8 mouse cellular contexts compared by ENCODE assay signal in the genomic region with DNA sequence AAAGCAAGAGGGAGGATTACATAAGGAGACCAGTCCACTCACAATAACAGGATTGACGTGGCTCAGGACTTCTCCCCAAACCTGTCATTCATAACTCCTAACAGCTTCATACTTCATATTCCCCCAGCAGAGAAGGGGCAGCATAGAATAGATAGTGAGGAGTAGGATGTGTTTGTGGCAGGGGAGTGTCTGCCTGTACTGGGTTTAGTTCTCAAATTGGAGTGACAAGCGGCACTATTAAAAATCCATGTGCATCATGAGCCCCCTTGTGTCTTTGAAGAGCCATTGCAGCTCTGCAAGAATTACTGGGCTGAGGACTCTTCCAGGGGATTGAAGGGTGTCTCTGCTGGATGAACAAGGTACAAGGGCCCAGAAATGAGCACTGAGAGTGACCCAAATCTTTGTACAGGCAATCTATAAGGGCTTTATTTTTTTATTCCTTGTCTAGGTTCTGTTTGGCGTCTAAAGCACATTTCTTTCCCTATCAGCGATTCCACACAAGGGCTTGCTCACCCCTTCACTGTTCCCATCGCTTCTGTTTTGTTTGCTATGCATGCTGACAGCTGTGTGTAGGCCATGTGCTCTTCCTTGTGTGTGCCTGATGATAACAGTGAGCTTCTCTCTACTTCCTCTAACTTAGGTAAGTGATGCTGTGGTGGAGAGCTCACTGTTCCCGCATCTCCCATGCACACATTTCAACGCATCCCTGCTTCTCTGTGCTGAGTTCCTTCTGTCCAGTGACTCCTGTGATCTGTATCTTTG.
A peak's percentile ranks its signal among the peaks of the same experiment; 100 is the strongest.
DNase-seq lines count a peak whose midpoint lies in the region; ATAC-seq lines count a peak whose summit lies in the region.

No protein-coding gene starts in this region.

- peak; percentile 19 for DNase-seq in left cerebral cortex, adult 11 months (ENCODE audit: low spot score)
- no peak for DNase-seq in left cerebral cortex, adult 8-10 months (ENCODE audit: low spot score in 2 of 2)
- DNase-seq in adipocyte (ENCODE audit: low spot score) = peak; percentile 29
- DNase-seq in embryo, embryonic 9.5 days (ENCODE audit: extremely low spot score) = peak; percentile 22
- DNase-seq in midbrain, embryonic 10.5 days (ENCODE audit: low spot score) = peak; percentile 29
- DNase-seq in thymus, postnatal 0 days (ENCODE audit: low spot score) = no peak
- no peak for DNase-seq in spleen, postnatal 4 days (ENCODE audit: low spot score in 2 of 2)

- 70% methylated on average over 7 of the region's 7 CpGs for WGBS in midbrain, embryonic 10.5 days
- WGBS in kidney, embryonic 15.5 days = 68% methylated on average over 7 of the region's 7 CpGs

- no peaks in the 10 kb centered on the region for H3K4me1 ChIP-seq in midbrain, embryonic 10.5 days
- H3K4me1 ChIP-seq in kidney, embryonic 15.5 days = no peaks in the 10 kb centered on the region

- no peaks in the 10 kb centered on the region for H3K9me3 ChIP-seq in midbrain, embryonic 10.5 days (replicated peaks)
- no peaks in the 10 kb centered on the region for H3K9me3 ChIP-seq in kidney, embryonic 15.5 days (replicated peaks)

- no peaks in the 10 kb centered on the region for H3K36me3 ChIP-seq in midbrain, embryonic 10.5 days
- no peaks in the 10 kb centered on the region for H3K36me3 ChIP-seq in kidney, embryonic 15.5 days

- ATAC-seq in kidney, embryonic 15.5 days (replicated peaks; ENCODE audit: low FRiP score) = no peak

- H3K27ac ChIP-seq in midbrain, embryonic 10.5 days (replicated peaks) = no peak overlapping the region
- H3K27ac ChIP-seq in kidney, embryonic 15.5 days = no peak overlapping the region

- H3K9ac ChIP-seq in kidney, embryonic 15.5 days = no peak overlapping the region

- no peaks in the 10 kb centered on the region for H3K27me3 ChIP-seq in midbrain, embryonic 10.5 days (ENCODE audit: low read depth, poor library complexity, severe bottlenecking)
- peaks cover 7% of the 10 kb centered on the region for H3K27me3 ChIP-seq in kidney, embryonic 15.5 days

- no peak overlapping the region for H3K4me3 ChIP-seq in midbrain, embryonic 10.5 days
- H3K4me3 ChIP-seq in kidney, embryonic 15.5 days (replicated peaks) = no peak overlapping the region

- no peak overlapping the region for H3K4me2 ChIP-seq in kidney, embryonic 15.5 days

Comparison
In these comparisons a context has a peak if more than half of its experiments do, and no peak if none do; other contexts are left out.
1. DNase-seq: peak in left cerebral cortex, adult 11 months (single experiment), adipocyte (single experiment), embryo, embryonic 9.5 days (single experiment) and midbrain, embryonic 10.5 days (single experiment); none in left cerebral cortex, adult 8-10 months (0 of 2), thymus, postnatal 0 days (single experiment) and spleen, postnatal 4 days (0 of 2).